Mouse (Mus musculus) layer of hippocampus, adult 2 months (tissue): ENCODE measurements around the gene Angptl6. TPM values are rescaled to one million over a fixed set of nuclear protein-coding genes. Genes with fewer than 3 reads are reported as not detected.

ENCODE experiments used
- DNase-seq, 2 experiments: peaks; one replicate each; pipeline ENCODE4 v3.0.0; 2022; ENCODE audit warnings: low spot score in 2 of 2
- H3K27ac ChIP-seq: fragments of 200-600 bp; 2 replicates; pipeline ENCODE4 v1.8.1; 2022
- H3K4me3 ChIP-seq: fragments of 200-600 bp; 2 replicates; pipeline ENCODE4 v1.8.1; 2022; ENCODE audit warnings: mild to moderate bottlenecking
- CTCF ChIP-seq: fragments of 200-600 bp; conservative IDR thresholded peaks from 2 replicates; pipeline ENCODE4 v1.8.1; 2022; ENCODE audit warnings: antibody characterized with exemption, mild to moderate bottlenecking, moderate library complexity
- total RNA-seq, 2 experiments: library from RNA; stranded (reverse); gene quantifications; 2 replicates each; pipeline ENCODE4 v1.2.3; 2021

Angptl6 gene
- total RNA-seq, 2 experiments from 2014 or later = 8.9 to 10.3 TPM

DNA sequence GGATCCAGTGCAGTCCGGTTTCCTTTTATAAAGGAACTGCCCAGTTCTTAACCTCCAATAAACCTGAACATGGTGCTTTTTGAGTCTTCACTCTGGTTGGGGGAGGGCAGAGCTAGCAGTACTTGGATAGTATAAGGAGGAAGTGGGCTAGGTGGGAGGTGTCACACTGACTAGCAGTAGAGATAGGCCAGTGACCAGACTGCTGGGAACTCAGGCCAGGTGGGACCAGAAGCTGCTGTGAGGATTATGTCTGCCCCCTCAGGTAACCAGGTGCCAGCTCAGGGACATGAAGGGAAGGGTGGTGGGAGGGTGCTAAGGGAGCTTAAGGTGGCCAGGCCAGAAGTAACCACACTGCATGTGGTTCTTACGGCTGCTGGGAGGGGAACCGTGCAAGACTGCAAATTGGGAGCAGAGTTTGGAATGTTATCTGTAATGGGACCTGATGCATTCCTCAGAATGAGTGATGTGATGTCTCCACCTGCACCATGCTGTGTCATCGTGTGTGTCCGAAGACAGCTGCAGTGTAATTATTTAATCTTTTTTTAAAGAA, 12.7 kb upstream of the Angptl6 start:
- Histone ChIP-seq H3K27ac (no peak overlapping the region), H3K4me3 (no peak overlapping the region)
- no peak for DNase-seq
- no peak for TF ChIP-seq CTCF

DNA sequence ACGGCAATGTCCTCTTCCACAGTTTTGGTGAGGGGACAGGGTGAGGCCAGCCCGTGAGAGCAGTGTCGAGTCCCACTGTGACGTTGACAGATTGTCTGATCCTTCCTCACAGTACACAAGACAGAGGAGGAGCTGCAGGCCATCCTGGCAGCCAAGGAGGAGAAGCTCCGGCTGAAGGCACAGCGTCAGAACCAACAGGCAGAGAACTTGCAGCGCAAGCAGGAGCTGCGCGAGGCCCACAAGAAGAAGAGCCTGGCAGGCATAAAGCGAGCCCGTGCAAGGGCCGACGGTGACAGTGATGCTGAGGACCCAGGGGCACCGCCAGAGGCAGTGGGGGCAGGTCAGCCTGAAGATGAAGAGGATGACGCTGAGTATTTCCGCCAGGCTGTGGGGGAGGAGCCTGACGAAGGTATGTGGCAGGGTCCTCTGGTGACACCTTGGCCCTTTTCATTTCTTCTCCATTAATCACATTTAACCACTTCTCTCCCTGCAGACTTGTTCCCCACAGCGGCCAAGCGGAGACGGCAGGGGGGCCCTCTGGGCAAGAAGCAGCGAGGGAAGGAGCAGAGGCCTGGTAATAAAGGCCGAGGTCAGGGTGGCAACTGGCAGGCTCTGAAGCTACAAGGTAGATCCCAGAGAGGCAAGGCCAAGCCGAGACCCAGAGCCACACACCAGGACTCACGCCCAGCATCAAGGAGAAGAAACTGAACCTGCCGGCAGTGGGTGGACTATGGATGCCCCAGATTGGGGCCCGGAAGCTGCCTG, 12.0 kb upstream of the Angptl6 start:
- TF ChIP-seq CTCF = no peak
- no peak for DNase-seq
- Histone ChIP-seq H3K27ac (no peak overlapping the region), H3K4me3 (no peak overlapping the region)

DNA sequence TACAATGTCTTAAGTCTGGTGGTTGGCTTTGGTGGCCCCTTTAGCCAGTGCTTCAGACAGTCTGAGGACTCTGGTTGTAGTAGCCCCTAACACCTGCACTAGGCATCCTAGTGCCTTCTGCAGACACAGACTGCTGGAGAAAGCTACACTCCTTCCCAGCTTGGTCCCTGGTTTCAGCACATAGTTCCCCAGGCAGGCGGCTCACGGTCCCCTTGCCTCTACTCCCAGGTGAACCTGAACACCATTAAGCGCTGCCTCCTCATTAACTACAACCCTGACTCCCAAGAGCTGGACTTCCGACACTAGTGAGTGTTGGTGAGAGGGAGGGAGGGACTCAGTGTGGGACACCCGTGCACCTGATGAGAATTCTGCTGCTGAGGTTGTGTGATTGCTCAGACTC, 10.9 kb upstream of the Angptl6 start:
- H3K4me3 ChIP-seq = no peak overlapping the region
- no peak overlapping the region for H3K27ac ChIP-seq
- no peak for TF ChIP-seq CTCF
- DNase-seq = no peak

DNA sequence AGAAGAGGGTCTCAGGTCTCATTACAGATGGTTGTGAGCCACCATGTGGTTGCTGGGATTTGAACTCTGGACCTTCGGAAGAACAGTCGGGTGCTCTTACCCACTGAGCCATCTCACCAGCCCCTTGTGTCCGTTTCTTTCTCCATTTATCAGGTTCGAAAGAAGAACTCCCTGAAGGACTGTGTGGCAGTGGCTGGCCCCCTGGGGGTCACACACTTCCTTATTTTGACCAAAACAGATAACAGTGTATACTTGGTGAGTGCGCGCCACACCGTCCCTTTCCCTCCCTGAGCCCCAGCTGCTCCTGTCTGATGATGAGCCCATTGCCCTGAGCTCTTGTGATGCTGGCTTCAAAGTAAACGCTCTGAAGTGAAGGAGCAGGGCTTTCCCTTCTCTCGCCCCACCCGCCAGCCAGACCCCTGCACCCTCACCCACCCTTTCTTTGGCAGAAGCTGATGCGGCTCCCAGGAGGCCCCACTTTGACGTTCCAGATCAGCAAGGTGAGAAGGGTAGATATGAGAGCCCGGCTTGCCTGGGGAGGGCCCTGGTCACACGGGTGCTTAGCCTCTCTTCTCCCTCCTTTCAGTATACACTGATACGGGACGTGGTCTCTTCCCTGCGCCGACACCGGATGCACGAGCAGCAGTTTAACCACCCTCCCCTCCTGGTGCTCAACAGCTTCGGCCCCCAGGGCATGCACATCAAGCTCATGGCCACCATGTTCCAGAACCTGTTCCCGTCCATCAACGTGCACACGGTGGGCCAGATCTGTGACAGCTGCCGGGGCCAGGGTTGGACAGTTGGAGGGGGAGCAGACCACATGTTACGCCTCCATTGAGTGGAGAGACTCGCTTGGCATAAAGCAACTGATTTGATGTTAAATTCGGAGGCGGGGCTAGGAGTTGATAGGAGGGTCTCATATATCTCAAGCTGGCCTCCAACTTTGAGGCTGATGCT, 9.9 kb upstream of the Angptl6 start:
- TF ChIP-seq CTCF = no peak
- H3K4me3 ChIP-seq = no peak overlapping the region
- H3K27ac ChIP-seq = no peak overlapping the region
- no peak for DNase-seq

DNA sequence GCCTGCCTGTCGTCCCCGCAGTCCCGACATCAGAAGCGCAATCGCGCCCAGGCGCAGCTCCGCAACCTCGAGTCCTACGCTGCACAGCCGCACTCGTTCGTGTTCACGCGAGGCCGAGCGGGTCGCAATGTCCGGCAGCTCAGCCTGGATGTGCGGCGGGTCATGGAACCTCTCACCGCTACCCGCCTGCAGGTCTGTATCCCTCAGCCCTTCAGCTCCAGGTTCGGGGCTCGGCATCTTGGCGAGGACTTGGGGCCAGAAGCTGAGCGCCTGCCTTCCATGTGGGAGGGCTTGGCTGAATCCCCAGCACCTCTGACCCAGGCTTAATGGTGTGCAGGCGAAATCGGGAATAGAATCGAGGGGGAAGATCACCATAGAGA, 8.8 kb upstream of the Angptl6 start:
- peak overlapping the region; percentile 98 for H3K27ac ChIP-seq
- no peak for TF ChIP-seq CTCF
- peak overlapping the region; percentile 93 for H3K4me3 ChIP-seq
- no peak for DNase-seq

DNA sequence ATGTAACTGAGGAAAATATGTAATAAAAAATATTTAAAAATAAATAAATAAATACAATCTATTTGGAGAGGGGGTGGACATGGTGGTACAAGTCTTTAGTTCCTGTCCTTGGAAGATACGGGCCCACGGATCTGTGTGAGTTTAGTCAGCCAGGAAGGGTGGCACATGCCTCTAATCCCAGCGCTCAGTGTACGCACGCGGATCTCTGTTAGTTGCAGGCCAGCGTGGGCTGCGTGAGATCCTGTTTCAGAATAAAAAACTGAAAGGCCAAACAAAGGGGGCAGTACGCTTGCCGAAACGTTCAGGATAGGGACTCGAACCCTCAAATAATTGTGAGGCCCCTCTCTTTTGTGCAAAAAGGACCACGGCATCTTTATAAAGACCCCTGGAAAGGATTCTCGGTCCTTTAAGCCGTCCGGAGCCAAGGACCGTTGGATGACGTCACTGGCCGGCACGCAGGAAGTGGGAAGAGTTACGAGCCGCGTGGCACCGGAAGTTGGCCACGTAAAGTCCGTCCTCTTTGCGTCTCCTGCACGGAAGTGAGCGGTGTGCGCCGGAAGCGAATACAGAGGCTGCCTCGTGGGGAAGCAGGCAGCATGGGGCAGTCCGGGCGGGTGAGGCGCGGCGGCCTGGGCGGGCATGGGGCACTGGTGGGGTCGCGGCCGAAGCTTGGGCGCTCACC, 8.3 kb upstream of the Angptl6 start, which contains the start of gene Ppan:
Gene Ppan (plus strand): TSS at position 472 of the 682 bp plus-strand sequence.
- Histone ChIP-seq H3K4me3 (peak within 1 kb of the TSS; percentile 93), H3K27ac (peak within 1 kb of the TSS; percentile 98)
- TF ChIP-seq CTCF = no peak
- peak; percentile 95 to 96 for DNase-seq

DNA sequence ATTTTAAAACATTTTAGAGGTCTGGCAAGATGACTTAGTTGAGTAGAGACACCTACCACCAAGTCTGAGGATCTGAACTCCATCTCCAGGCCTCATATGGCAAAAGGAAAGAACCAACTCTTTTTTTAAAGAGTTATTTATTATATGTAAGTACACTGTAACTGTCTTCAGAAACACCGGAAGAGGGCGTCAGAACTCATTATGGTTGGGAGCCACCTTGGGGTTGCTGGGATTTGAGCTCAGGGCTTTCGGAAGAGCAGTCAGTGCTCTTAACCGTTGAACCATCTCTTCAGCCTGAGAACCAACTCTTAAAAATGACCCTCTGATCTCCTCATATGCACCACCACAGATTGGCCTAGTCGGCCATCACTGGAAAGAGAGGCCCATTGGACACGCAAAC, 7.7 kb upstream of the Angptl6 start:
- no peak overlapping the region for H3K4me3 ChIP-seq
- H3K27ac ChIP-seq = peak overlapping the region; percentile 98; the same call in 1 of the 2 replicates
- DNase-seq = no peak
- TF ChIP-seq CTCF = no peak

DNA sequence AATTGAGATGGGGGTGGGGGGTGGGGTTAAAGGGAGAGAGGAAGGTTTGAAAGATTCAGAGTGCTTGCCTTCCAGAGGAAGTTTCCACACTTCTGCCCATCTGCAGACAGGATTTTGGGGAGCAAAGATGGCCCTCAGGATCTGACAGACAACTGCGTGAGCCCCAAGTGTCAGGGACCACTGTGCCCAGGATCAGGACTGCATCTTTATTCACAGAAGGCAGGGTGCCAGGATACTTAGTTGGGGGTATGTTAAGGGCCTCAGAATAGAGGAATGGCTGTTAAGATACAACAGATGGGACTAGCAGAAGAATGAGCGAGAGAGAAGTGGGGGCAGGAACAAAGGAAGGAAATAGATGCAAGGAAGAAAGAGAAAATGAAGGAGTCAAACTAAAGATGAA, 7.0 kb upstream of the Angptl6 start:
- Histone ChIP-seq H3K4me3 (no peak overlapping the region), H3K27ac (0 out of 2 replicates have a peak overlapping the region, but pooled peaks have one; percentile 98)
- no peak for DNase-seq
- no peak for TF ChIP-seq CTCF

DNA sequence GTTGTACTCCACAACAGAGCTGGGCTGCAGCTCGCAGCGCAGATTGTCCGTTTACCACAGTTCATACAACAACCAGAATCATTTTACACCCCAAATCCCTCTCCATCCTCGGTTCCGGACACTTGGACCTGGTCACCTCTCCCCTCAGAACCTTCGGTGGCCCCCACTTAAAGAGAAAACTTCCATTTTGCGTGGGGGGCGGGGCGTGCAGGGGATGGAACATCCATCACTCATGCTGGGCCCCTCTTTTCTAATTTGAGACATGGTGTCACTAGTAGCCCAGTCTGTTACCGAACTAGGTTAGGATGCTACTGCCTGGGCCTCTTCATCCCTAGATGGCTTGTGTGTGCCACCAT, 839 bp downstream of the Angptl6 start:
- peak overlapping the region; percentile 99 for H3K27ac ChIP-seq
- TF ChIP-seq CTCF = no peak
- H3K4me3 ChIP-seq = peak overlapping the region; percentile 72
- DNase-seq = no peak

DNA sequence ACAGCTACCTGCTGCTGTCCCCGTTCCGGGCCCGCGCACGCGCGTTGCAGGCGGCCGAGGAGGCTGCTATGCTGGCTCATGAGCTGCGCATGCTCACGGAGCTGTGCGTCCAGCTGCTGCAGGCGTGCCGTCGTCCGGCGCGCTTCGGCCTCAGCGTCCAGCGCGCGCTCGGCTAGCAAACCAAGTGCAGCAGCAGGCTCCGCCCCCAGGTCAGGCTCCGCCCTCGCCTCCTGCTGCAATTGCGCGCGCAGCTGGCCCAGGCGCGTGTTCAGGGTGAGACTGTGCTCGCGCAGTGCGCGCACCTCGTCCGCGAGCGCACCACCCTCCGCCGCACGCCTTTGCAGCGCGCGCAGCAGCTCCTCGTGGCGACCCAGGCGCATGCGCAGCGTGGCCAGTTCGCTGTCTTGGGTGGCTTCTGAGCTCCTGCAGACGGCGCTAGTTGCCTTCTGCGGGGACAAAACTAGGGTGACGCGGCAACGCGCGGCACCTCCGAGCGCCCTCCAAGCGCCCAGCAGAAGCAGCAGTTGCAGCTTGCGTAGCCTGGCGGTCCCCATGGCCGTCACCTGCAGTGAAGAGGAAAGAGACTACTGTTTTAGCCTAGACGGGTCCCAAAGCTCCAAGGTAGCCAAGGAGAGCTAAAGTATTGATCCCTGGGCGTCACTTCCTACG, 1.4 kb downstream of the Angptl6 start:
- DNase-seq = peak; percentile 98 to 99
- Histone ChIP-seq H3K27ac (peak overlapping the region; percentile 99), H3K4me3 (peak overlapping the region; percentile 72)
- peak; percentile 85 for TF ChIP-seq CTCF

DNA sequence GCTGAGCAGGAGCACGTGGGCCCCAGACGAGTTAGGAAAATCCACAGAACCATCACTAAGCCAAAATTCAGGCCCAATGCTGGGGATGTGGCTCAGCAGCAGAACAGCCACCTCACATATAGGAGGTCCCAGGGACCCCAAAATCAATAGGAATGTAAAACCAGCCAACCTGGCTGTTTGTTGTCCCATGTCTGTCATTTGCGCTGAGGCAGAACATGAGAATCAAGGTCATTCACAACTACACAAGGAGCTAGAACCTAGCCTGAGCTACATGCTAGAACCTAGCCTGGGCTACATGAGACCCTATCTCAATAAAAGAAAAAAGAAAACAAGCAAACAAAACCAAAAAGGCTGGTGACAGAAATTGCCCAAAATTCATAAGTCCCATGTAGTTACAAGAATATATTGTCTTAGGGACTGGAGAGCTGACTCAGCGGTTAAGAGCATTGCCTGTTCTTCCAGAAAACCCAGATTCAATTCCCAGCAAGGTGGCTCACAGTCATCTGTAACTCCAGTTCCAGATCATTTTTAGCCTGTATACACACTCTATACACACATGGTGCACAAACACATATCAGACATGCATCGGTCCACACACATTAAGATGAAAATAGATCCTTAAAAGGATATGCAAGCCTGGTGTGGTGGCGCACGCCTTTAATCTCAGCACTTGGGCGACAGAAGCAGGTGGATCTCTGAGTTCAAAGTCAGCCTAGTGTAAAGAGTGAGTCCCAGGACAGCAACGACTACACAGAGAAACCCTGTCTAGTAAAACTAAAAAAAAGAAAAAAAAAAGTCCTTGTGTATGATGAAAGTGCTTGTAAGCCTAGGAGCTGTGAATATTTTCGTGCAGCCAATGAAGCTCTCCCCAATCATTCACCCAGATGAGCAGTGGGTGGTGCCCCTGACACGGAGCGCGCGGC, 2.1 kb downstream of the Angptl6 start:
- H3K27ac ChIP-seq = peak overlapping the region; percentile 99
- DNase-seq = no peak
- TF ChIP-seq CTCF = no peak

More for the DNA sequence above, 2.1 kb downstream of the Angptl6 start:
- peak overlapping the region; percentile 72 for H3K4me3 ChIP-seq
